Mouse (Mus musculus) B cell, adult 62 days (primary cell): ENCODE results near the gene Hoxd11. TPM values are rescaled to one million over a fixed set of nuclear protein-coding genes. Genes with fewer than 3 reads are reported as not detected.

Experiments used
- total RNA-seq: library from RNA; stranded (reverse); gene quantifications from 4 replicates; pipeline ENCODE4 v1.2.4, GENCODE M21; 2023

The Hoxd11 gene
- not detected in 4 replicates for total RNA-seq

GRCm38 (mm10) chr2:74678891-74679595, at the start of gene Hoxd11:
Hoxd11 (plus strand) TSS chr2:74679557.

DNA sequence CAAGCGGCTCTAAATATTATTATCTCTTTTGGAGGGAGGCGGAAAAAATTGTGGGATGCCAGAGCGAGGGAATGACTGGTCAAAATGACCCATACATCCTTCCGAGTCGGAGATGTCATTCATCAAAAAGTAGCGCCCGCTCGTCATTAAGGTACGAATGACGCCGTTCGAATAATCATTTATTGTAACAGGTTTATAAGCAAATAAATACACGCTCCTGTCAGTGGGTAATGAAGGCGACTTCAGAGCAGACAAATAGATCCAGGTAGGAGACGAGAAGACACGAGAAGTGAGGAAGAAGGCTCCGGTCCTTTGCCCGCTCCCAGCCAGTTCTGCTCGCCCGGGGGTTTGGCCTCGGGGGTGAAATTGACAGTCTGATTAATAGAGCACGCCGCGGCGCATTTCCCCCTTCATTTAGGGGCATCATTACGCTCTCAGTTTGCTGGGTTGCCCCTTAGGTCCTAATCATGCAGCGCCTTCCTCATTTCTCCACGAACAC, 19.8 kb upstream of the Hoxd11 start, which contains the start of gene Evx2:
Gene Evx2, minus strand, starts transcription at position 51 of the 499 bp plus-strand sequence.

GRCm38 (mm10) chr2:74667842-74668357, 11.5 kb upstream of the Hoxd11 start, which contains the start of gene Hoxd13:
Hoxd13 (plus strand) TSS chr2:74668310.

GRCm38 (mm10) chr2:74674881-74675665, 4.3 kb upstream of the Hoxd11 start, which contains the start of gene Hoxd12:
Hoxd12 (plus strand) TSS chr2:74675013.

DNA sequence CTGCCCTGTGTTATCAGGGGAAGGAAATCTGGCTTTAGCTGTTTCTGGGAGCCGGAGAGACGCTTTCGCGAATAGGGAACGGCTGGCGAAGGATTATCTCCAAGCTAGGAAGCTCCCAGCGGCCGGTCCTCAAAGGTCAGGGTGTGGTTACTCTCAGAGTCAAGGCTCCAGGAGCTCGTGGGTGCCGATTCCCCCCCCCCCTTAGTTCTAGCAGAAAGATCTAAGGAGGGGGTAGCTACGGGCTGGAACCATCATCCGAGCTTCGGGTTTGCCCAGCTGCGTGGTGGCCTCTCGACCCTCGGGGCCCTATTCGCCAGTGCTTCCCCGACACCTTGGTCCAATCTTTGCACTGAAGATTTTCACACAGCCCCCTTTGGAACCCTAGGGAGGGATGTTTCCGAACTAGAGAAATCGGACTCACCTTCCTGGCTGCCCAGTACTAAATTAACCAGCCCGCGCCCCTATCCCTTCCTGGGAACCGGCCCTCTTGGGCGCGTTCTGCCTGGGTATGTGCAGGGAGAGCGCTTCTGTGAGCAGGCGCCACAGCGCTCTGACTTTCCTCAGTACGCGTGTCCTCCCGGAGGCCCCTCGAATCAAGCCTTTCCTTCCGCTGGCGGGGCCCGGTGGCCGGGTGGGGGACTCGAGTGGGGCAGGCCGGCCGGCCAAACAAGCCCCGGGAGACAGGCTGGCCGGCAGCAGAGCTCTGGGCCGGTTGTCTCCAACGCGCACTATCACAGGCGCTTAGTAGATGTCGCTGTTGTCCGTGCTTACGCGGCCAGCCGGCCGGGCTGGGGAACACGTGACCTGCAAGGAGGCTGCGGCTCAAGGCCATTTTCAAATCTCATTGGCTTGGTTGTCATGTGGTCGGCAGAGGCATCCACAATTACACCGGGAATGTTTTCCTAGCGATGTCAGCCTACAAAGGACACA, 11.9 kb downstream of the Hoxd11 start, which contains the start of gene Hoxd10:
Gene Hoxd10, plus strand, starts transcription at position 903 of the 930 bp plus-strand sequence.

GRCm38 (mm10) chr2:74697567-74698121, 18.3 kb downstream of the Hoxd11 start, which contains the start of gene Hoxd9:
Hoxd9 (plus strand) TSS chr2:74697727.

DNA sequence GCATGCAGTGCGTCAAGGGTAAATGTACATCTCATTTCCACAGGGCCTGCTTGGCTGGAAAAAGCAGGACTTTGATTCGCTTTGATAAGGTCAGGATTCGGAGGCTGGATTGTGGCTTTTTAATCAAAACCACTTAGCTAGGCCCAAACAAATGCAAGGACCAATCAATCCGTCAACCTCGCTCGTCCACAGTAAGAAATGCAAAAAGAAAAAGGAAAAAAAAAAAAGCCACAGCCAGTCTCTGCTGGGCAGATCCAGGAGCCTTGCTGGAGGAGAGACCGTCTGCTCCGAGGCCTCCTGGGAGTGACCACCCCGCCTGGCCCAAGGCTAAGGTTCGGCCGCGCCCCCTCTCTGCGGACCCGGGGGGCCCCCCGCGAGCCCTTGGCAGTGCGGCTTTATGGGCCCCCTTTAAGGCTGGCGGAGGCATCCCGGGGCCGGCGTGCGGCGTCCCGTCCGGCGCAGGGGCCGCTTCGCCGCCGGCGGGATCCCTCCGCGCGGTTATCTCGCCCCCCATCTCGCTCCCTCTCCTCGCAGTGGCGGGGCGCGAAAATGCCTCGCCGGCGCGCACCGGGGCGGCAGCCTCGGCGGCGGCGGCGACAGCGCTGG, 25.1 kb downstream of the Hoxd11 start, which contains the start of gene Hoxd8:
Gene Hoxd8, plus strand, starts transcription at position 223 of the 606 bp plus-strand sequence.

GRCm38 (mm10) chr2:74711721-74712621, 32.6 kb downstream of the Hoxd11 start, which contains the start of the genes Hoxd3 and Hoxd4:
Hoxd3 (plus strand) TSS chr2:74711927.
Hoxd4 (plus strand) TSS chr2:74711929.

DNA sequence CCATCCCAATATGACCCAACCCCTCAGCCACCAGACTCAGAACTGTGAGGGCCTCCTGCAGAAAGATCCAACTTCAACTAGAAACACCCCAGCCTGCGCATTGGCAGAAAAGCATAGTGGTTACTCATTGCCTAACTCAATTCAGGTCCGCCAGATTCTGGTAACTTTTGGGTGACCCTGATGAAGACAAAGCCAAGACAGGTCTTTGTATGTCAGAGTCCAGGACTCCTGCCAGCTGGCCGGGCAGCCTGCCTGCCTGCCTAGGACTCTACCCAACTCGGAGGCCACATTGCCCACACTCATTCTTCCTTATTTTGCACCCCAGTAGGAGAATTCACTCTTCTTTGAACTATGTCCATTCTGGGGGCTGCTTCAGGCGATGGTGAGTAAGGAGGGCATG, 47.2 kb downstream of the Hoxd11 start, which contains the start of gene Gm28230:
Gene Gm28230, plus strand, starts transcription at position 178 of the 400 bp plus-strand sequence.

Other genes starting within 250 kb of the Hoxd11 start
- gene Lnpk, start 100.1 kb upstream of the Hoxd11 start, total RNA-seq, result 29.2 to 37.0 TPM (median 30.4 TPM) in 4 replicates
- gene Evx2, start 20.0 kb upstream of the Hoxd11 start, total RNA-seq, result not detected in 4 replicates
- gene Hoxd13, start 11.2 kb upstream of the Hoxd11 start, total RNA-seq, result not detected in 4 replicates
- gene Hoxd12, start 4.5 kb upstream of the Hoxd11 start, total RNA-seq, result not detected in 4 replicates
- not detected in 4 replicates for gene Hoxd10, start 12.4 kb downstream of the Hoxd11 start, total RNA-seq
- not detected in 4 replicates for gene Hoxd9, start 18.2 kb downstream of the Hoxd11 start, total RNA-seq
- not detected in 4 replicates for gene Hoxd8, start 25.1 kb downstream of the Hoxd11 start, total RNA-seq
- gene Hoxd3, start 32.4 kb downstream of the Hoxd11 start, total RNA-seq, result not detected in 4 replicates
- not detected in 4 replicates for gene Hoxd4, start 32.4 kb downstream of the Hoxd11 start, total RNA-seq
- not detected in 4 replicates for gene Gm28230, start 47.2 kb downstream of the Hoxd11 start, total RNA-seq
- gene Hoxd1, start 83.4 kb downstream of the Hoxd11 start, total RNA-seq, result not detected in 4 replicates
- gene Mtx2, start 146.2 kb downstream of the Hoxd11 start, total RNA-seq, result 18.7 to 26.4 TPM (median 21.4 TPM) in 4 replicates